Mouse (Mus musculus): ENCODE measurements around the gene Gm5767.
"Not testable (repeated sequence)": the region's sequence is repeated elsewhere in the genome, so short reads cannot be mapped to it uniquely, and the experiment has no call there.

Gm5767 gene

DNA sequence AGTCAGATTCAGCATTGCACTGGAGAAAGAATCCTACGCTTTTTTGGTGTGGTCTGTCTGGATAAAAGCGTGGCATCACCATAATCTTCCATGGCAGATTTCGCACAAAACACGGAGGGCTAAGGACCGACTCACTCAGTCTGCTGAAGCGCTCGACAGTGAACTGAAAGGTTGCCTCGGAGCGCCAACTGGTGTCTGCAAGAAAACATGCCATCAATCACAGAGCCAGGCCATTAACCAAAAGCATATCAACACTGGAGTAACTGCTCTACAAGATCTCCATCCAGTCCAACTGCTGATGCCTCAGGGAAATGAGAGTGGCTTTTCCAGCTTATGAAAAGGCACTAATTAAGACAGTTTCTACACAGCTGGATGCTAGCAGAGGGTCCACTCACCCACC lies 31.4 kb downstream of the Gm5767 start:
- DNase-seq (ENCODE audit: low spot score in 2 of 2) = no peak

GRCm38 (mm10) chr16:8714851-8715250 lies 34.3 kb downstream of the Gm5767 start:
- DNase-seq (ENCODE audit: low spot score in 2 of 2) = no peak

- DNase-seq (ENCODE audit: low spot score in 2 of 2) = no peak
Measured at GRCm38 (mm10) chr16:8715513-8716080, 35.0 kb downstream of the Gm5767 start.

DNA sequence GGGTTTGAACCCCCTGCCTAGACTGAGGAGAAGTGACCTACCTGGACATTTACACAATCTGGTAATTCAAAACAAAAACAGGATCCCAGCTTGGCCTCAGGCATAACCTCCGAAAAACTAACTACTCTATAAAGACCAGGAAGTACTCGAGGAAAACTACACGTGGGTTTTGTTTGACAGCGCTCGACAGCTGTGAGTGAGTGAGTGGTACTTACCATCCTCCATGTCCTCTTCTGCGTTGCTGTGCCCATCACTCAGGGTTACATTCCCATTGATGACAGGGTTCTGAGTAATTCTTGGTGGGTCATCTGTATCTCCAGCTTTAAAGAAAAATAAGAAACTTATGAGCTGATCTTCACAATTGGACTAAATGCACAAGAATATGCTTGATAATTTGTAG lies 35.7 kb downstream of the Gm5767 start:
- DNase-seq (ENCODE audit: low spot score in 2 of 2) = no peak

DNA sequence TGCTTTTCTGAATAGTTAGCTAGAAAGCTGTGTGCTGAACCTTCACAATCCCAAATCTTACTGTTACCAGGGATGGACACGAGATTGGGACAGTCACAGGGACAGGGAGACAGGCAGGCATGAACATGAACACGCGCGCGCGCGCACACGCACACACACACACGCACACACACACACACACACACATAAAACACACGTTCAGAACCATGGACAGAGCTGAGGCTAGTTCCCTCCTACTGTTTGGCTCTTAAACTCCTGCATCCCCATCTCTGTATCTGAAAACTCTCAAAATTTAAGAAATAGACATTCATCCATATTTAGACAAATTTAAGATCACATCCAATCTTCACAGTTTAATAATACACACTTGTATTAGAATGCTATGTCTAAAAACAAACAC lies 37.2 kb downstream of the Gm5767 start:
- no peak for DNase-seq (ENCODE audit: low spot score in 2 of 2)

GRCm38 (mm10) chr16:8720447-8720846 lies 39.9 kb downstream of the Gm5767 start:
- DNase-seq (ENCODE audit: low spot score in 2 of 2) = no peak

DNA sequence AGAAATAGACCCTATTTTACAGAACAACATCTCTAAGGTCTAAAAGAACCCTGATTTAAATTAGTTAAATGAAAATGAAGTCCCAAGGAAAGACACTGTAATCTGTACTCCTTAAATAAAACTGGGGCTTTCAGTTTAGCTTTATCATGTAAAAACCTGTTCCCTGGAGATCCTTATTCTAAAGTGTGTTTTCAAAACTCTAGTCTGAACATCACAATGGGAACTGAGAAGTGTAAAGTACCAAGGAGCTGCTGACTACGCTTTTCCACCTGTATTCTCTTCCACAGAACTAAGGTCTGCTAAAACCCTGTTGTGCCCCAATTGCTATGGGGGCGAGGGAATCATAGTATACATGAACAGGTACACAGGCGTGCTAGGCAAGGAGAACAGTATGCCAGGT lies 43.5 kb downstream of the Gm5767 start:
- DNase-seq (ENCODE audit: low spot score in 2 of 2) = no peak

GRCm38 (mm10) chr16:8725807-8726206 lies 45.2 kb downstream of the Gm5767 start:
- no peak for DNase-seq (ENCODE audit: low spot score in 2 of 2)

DNA sequence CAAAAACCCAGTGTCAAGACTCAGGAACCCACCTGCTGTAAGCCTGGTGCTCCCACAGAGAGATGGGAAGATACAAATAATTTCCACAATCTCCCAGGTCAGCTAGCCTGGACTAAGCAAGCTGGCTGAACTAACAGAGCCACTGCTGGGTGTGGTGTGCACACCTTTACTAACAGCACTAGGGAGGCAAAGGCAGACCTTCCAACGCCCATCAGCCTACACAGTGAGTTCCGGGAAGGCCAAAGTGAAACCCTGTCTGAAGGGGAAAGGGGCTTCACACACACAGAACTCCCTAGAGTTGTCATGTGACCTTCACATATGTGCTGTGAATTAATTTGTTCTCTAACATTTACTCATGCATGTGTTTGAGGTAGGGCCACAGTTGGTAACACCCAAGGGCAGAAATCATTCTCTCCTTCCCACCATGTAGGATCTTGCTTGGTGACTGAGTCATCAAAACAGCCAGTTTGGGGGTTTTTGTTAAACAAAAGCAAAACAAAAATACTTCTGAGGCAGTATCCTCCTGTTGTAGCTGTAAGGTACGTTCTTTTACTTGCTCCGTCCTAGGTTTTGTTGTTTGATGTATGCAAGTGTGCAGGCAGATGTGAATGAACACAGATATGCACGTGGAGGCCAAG lies 47.7 kb downstream of the Gm5767 start:
- DNase-seq (ENCODE audit: low spot score in 2 of 2) = no peak

DNA sequence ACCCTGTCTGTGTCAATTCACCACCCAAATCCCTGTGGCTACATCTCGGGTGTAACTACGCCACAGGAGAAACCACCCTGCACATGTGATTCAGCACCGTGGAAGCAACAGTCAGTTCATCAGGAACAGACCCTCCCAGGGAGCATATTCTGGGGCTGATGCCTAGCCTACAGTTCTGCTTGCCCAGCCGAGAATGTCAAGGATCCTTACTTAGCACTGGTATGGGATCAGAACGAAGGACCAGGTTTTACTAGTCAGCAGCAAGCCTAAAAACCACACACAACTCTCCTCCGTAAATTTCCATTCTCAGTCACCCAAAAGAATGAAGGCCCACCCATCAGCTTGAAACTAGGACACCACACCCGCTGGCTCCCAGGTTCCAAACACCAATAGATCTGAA lies 51.1 kb downstream of the Gm5767 start:
- DNase-seq (ENCODE audit: low spot score in 2 of 2) = no peak

GRCm38 (mm10) chr16:8732450-8732849 lies 51.9 kb downstream of the Gm5767 start:
- not testable (repeated sequence) for DNase-seq (ENCODE audit: low spot score in 2 of 2)
